Mouse (Mus musculus) embryonic fibroblast, embryonic 13.5 days (primary cell): ENCODE data around the gene Bfar.

Experiments
- CTCF ChIP-seq: IDR thresholded peaks from 2 replicates; pipeline ENCODE4 v1.5.1; 2011; ENCODE audit warnings: mild to moderate bottlenecking, control low read depth, low read length, moderate library complexity, borderline replicate concordance; ENCODE audit not compliant: insufficient read depth
- POLR2A ChIP-seq: IDR thresholded peaks from 2 replicates; pipeline ENCODE4 v1.6.1; 2011; ENCODE audit warnings: low read depth, mild to moderate bottlenecking, control low read depth, low read length, moderate library complexity

GRCm38 (mm10) chr16:13645930-13646329, 25.7 kb upstream of the Bfar start:
- TF ChIP-seq CTCF (no peak), POLR2A (no peak)
